11 mouse cellular contexts compared by ENCODE assay signal in genomic region chr5:35773274-35774136, GRCm38 (mm10). TPM values are rescaled to one million over a fixed set of nuclear protein-coding genes. Genes with fewer than 3 reads are reported as not detected.
DNase-seq lines count a peak whose midpoint lies in the region; ATAC-seq and TF ChIP-seq lines count a peak whose summit lies in the region.
"Had no signal": no experiment of that assay in that cellular context is flagged by ENCODE, and none has a peak within 500 bp of the region (broad histone marks: within the 10 kb centered on the region; RNA-seq: fewer than 3 reads in every experiment).

No protein-coding gene starts in this region.

- no peak overlapping the region for H3K4me3 ChIP-seq in layer of hippocampus, adult 2 months
- H3K4me3 ChIP-seq in limb, embryonic 12.5 days (replicated peaks) = no peak overlapping the region
- H3K4me3 ChIP-seq in intestine, postnatal 0 days (ENCODE audit: low read depth, low read length) = no peak overlapping the region
- H3K4me3 ChIP-seq: neural tube, embryonic 12.5 days had no signal

- peaks cover 46% of the 10 kb centered on the region for H3K4me1 ChIP-seq in limb, embryonic 12.5 days (replicated peaks)
- 0 out of 2 replicates have a peak, but pooled peaks cover 5% of the 10 kb centered on the region for H3K4me1 ChIP-seq in intestine, postnatal 0 days (replicated peaks; ENCODE audit: control insufficient read depth, insufficient read depth, low read length)

- peak overlapping the region; percentile 36; the same call in 1 of the 2 replicates for H3K27ac ChIP-seq in layer of hippocampus, adult 2 months
- peak overlapping the region; percentile 87 for H3K27ac ChIP-seq in limb, embryonic 12.5 days
- H3K27ac ChIP-seq in intestine, postnatal 0 days (ENCODE audit: low read depth, low read length) = no peak overlapping the region
- H3K27ac ChIP-seq: neural tube, embryonic 12.5 days had no signal

- no peak for DNase-seq in layer of hippocampus, adult 2 months (ENCODE audit: low spot score in 2 of 2)
- no peak for DNase-seq in layer of hippocampus, adult 11-12 months (ENCODE audit: low spot score)
- peak; percentile 70 for DNase-seq in adrenal gland, postnatal 10 days
- peak; percentile 64 for DNase-seq in cerebellum, adult 9-11 months
- no peak for DNase-seq in spleen, adult 12 weeks (ENCODE audit: low spot score)
- DNase-seq: gastrocnemius, postnatal 14 days; thymus, adult 18-20 months had no signal

- peak overlapping the region; percentile 32 for H3K4me2 ChIP-seq in limb, embryonic 12.5 days
- no peak overlapping the region for H3K4me2 ChIP-seq in intestine, postnatal 0 days (replicated peaks; ENCODE audit: low read depth)
- H3K4me2 ChIP-seq: neural tube, embryonic 12.5 days had no signal

- H3K27me3 ChIP-seq in limb, embryonic 12.5 days = 0 out of 2 replicates have a peak, but pooled peaks cover 2% of the 10 kb centered on the region
- H3K27me3 ChIP-seq in intestine, postnatal 0 days (replicated peaks; ENCODE audit: control insufficient read depth, insufficient read depth, low read length) = 0 out of 2 replicates have a peak, but pooled peaks cover 2% of the 10 kb centered on the region
- H3K27me3 ChIP-seq: neural tube, embryonic 12.5 days had no signal

- TF ChIP-seq CTCF in layer of hippocampus, adult 2 months (conservative IDR thresholded peaks at IDR 0.05) = no peak
- no peak for TF ChIP-seq CTCF in intestine, postnatal 0 days (IDR thresholded peaks at IDR 0.05; ENCODE audit: low read depth)

- no peaks in the 10 kb centered on the region for H3K9me3 ChIP-seq in limb, embryonic 12.5 days
- no peaks in the 10 kb centered on the region for H3K9me3 ChIP-seq in intestine, postnatal 0 days (ENCODE audit: control insufficient read depth)
- H3K9me3 ChIP-seq: neural tube, embryonic 12.5 days had no signal

- no peaks in the 10 kb centered on the region for H3K36me3 ChIP-seq in limb, embryonic 12.5 days
- H3K36me3 ChIP-seq in intestine, postnatal 0 days (ENCODE audit: control insufficient read depth, insufficient read depth) = no peaks in the 10 kb centered on the region
- H3K36me3 ChIP-seq: neural tube, embryonic 12.5 days had no signal

- H3K9ac ChIP-seq in limb, embryonic 12.5 days (replicated peaks) = no peak overlapping the region
- no peak overlapping the region for H3K9ac ChIP-seq in intestine, postnatal 0 days (ENCODE audit: low read depth, low read length)
- H3K9ac ChIP-seq: neural tube, embryonic 12.5 days had no signal

- WGBS in limb, embryonic 12.5 days = 33% methylated on average over 13 of the region's 13 CpGs
- WGBS in intestine, postnatal 0 days = 67% methylated on average over 13 of the region's 13 CpGs

- peak; percentile 38; the same call in 1 of the 2 replicates for ATAC-seq in limb, embryonic 12.5 days (ENCODE audit: insufficient number of reproducible peaks, insufficient read depth, low FRiP score, low TSS enrichment, low read depth)
- no peak for ATAC-seq in intestine, postnatal 0 days
- no peak for ATAC-seq in megakaryocyte, adult 5-6 weeks (ENCODE audit: poor library complexity, severe bottlenecking)

RNA-seq across cellular contexts. Expression of gene Ablim2, which starts 15.8 kb away (rescaled TPM):
- 100 to 1,000 TPM; 133 to 163 TPM for total RNA-seq in layer of hippocampus, adult 2 months (2021)
- total RNA-seq in adrenal gland, postnatal 10 days (2021) = 1 to 10 TPM; 4.0 to 8.9 TPM
- 1.1 TPM in 2 replicates for polyA plus RNA-seq in limb, embryonic 12.5 days (2016; fragmentation: Nextera tagmentation; extraction: Ambion mirVana)
- 1.9 and 2.0 TPM in 2 replicates for polyA plus RNA-seq in intestine, postnatal 0 days (2015; fragmentation: Nextera tagmentation; extraction: Ambion mirVana)
- total RNA-seq in megakaryocyte, adult 5-6 weeks (2015) = 0.04 TPM in 1 of 2 replicates, not detected in the other
- not detected in 2 replicates for total RNA-seq in megakaryocyte, adult 5-6 weeks (2017)

RNA-seq across cellular contexts. Expression of gene Sh3tc1, which starts 33.7 kb away (rescaled TPM):
- total RNA-seq in layer of hippocampus, adult 2 months (2021) = 1 to 10 TPM; 1.7 to 2.4 TPM
- total RNA-seq in adrenal gland, postnatal 10 days (2021) = 10 to 100 TPM in 1 of 2 experiments, 1 to 10 TPM in 1; 9.5 to 17.6 TPM
- polyA plus RNA-seq in limb, embryonic 12.5 days (2016; fragmentation: Nextera tagmentation; extraction: Ambion mirVana) = 4.3 and 5.6 TPM in 2 replicates
- polyA plus RNA-seq in intestine, postnatal 0 days (2015; fragmentation: Nextera tagmentation; extraction: Ambion mirVana) = 18.3 and 18.7 TPM in 2 replicates
- 6.6 and 6.8 TPM in 2 replicates for total RNA-seq in megakaryocyte, adult 5-6 weeks (2015)
- 13.1 and 14.4 TPM in 2 replicates for total RNA-seq in megakaryocyte, adult 5-6 weeks (2017)

Comparison
In these comparisons a context has a peak if more than half of its experiments do, and no peak if none do; other contexts are left out.
1. DNase-seq: peak in adrenal gland, postnatal 10 days (single experiment) and cerebellum, adult 9-11 months (single experiment); none in layer of hippocampus, adult 2 months (0 of 2), layer of hippocampus, adult 11-12 months (single experiment) and spleen, adult 12 weeks (single experiment).
2. RNA of gene Ablim2, which starts 15.8 kb away (total RNA-seq): 133 to 163 TPM in layer of hippocampus, adult 2 months; 4.0 to 8.9 TPM in adrenal gland, postnatal 10 days and 0.04 TPM in megakaryocyte, adult 5-6 weeks; every median in the first group is over 10 times any median in the second.